Mouse (Mus musculus): ENCODE results near the gene Ptprt. TPM values are rescaled to one million over a fixed set of nuclear protein-coding genes. Genes with fewer than 3 reads are reported as not detected.

Gene Ptprt
- polyA plus RNA-seq, 1 experiment from 2014 or later, result 0.05 TPM

- H3K9ac ChIP-seq (ENCODE audit: low read depth, low read length), result no peak overlapping the region
- H3K4me2 ChIP-seq (ENCODE audit: low read depth, low read length), result no peak overlapping the region
- no peaks in the 10 kb centered on the region for H3K4me1 ChIP-seq (ENCODE audit: control insufficient read depth, low read depth, low read length)
- no peaks in the 10 kb centered on the region for H3K9me3 ChIP-seq (replicated peaks; ENCODE audit: control insufficient read depth, low read length)
- WGBS (ENCODE audit: insufficient replicate concordance), result 37% methylated on average over 4 of the region's 4 CpGs
- no peak for ATAC-seq (ENCODE audit: low read depth)
- H3K4me3 ChIP-seq (ENCODE audit: low read depth, low read length), result no peak overlapping the region
- no peak overlapping the region for H3K27ac ChIP-seq (ENCODE audit: low read length)
- H3K36me3 ChIP-seq (ENCODE audit: control insufficient read depth, insufficient read depth), result no peaks in the 10 kb centered on the region
- no peaks in the 10 kb centered on the region for H3K27me3 ChIP-seq (ENCODE audit: control insufficient read depth, insufficient read depth, low read depth, low read length)
Measured at GRCm38 (mm10) chr2:161865231-161865630, 795.7 kb downstream of the Ptprt start.

GRCm38 (mm10) chr2:161858813-161859212, 802.1 kb downstream of the Ptprt start:
- no peak for ATAC-seq (ENCODE audit: low read depth)
- no peaks in the 10 kb centered on the region for H3K4me1 ChIP-seq (ENCODE audit: control insufficient read depth, low read depth, low read length)
- H3K4me3 ChIP-seq (ENCODE audit: low read depth, low read length), result no peak overlapping the region
- H3K36me3 ChIP-seq (ENCODE audit: control insufficient read depth, insufficient read depth), result no peaks in the 10 kb centered on the region
- H3K4me2 ChIP-seq (ENCODE audit: low read depth, low read length), result no peak overlapping the region
- WGBS (ENCODE audit: insufficient replicate concordance), result 50% methylated on average over 1 of the region's 1 CpGs
- H3K27ac ChIP-seq (ENCODE audit: low read length), result no peak overlapping the region
- no peak overlapping the region for H3K9ac ChIP-seq (ENCODE audit: low read depth, low read length)
- no peaks in the 10 kb centered on the region for H3K9me3 ChIP-seq (replicated peaks; ENCODE audit: control insufficient read depth, low read length)
- H3K27me3 ChIP-seq (ENCODE audit: control insufficient read depth, insufficient read depth, low read depth, low read length), result no peaks in the 10 kb centered on the region

GRCm38 (mm10) chr2:161858361-161858760, 802.6 kb downstream of the Ptprt start:
- Histone ChIP-seq H3K36me3 (ENCODE audit: control insufficient read depth, insufficient read depth) (no peaks in the 10 kb centered on the region), H3K9me3 (replicated peaks; ENCODE audit: control insufficient read depth, low read length) (no peaks in the 10 kb centered on the region), H3K4me1 (ENCODE audit: control insufficient read depth, low read depth, low read length) (no peaks in the 10 kb centered on the region), H3K9ac (ENCODE audit: low read depth, low read length) (no peak overlapping the region), H3K4me3 (ENCODE audit: low read depth, low read length) (no peak overlapping the region), H3K27ac (ENCODE audit: low read length) (no peak overlapping the region), H3K27me3 (ENCODE audit: control insufficient read depth, insufficient read depth, low read depth, low read length) (no peaks in the 10 kb centered on the region), H3K4me2 (ENCODE audit: low read depth, low read length) (no peak overlapping the region)
- WGBS (ENCODE audit: insufficient replicate concordance), result 65% methylated on average over 1 of the region's 1 CpGs
- ATAC-seq (ENCODE audit: low read depth), result no peak

- H3K36me3 ChIP-seq (ENCODE audit: control insufficient read depth, insufficient read depth), result no peaks in the 10 kb centered on the region
- 73% methylated on average over 4 of the region's 4 CpGs for WGBS (ENCODE audit: insufficient replicate concordance)
- no peaks in the 10 kb centered on the region for H3K27me3 ChIP-seq (ENCODE audit: control insufficient read depth, insufficient read depth, low read depth, low read length)
- H3K4me3 ChIP-seq (ENCODE audit: low read depth, low read length), result no peak overlapping the region
- no peak overlapping the region for H3K27ac ChIP-seq (ENCODE audit: low read length)
- H3K9ac ChIP-seq (ENCODE audit: low read depth, low read length), result no peak overlapping the region
- H3K9me3 ChIP-seq (replicated peaks; ENCODE audit: control insufficient read depth, low read length), result no peaks in the 10 kb centered on the region
- no peak for ATAC-seq (ENCODE audit: low read depth)
- H3K4me2 ChIP-seq (ENCODE audit: low read depth, low read length), result no peak overlapping the region
- no peaks in the 10 kb centered on the region for H3K4me1 ChIP-seq (ENCODE audit: control insufficient read depth, low read depth, low read length)
Measured at GRCm38 (mm10) chr2:161835001-161835400, 825.9 kb downstream of the Ptprt start.

GRCm38 (mm10) chr2:161833846-161834245, 827.1 kb downstream of the Ptprt start:
- Histone ChIP-seq H3K9ac (ENCODE audit: low read depth, low read length) (no peak overlapping the region), H3K9me3 (replicated peaks; ENCODE audit: control insufficient read depth, low read length) (no peaks in the 10 kb centered on the region), H3K27ac (ENCODE audit: low read length) (no peak overlapping the region), H3K4me3 (ENCODE audit: low read depth, low read length) (no peak overlapping the region), H3K4me1 (ENCODE audit: control insufficient read depth, low read depth, low read length) (no peaks in the 10 kb centered on the region), H3K36me3 (ENCODE audit: control insufficient read depth, insufficient read depth) (no peaks in the 10 kb centered on the region), H3K4me2 (ENCODE audit: low read depth, low read length) (no peak overlapping the region), H3K27me3 (ENCODE audit: control insufficient read depth, insufficient read depth, low read depth, low read length) (no peaks in the 10 kb centered on the region)
- no peak for ATAC-seq (ENCODE audit: low read depth)
- 58% methylated on average over 2 of the region's 2 CpGs for WGBS (ENCODE audit: insufficient replicate concordance)

- H3K4me3 ChIP-seq (ENCODE audit: low read depth, low read length), result no peak overlapping the region
- WGBS (ENCODE audit: insufficient replicate concordance), result 50% methylated on average over 1 of the region's 1 CpGs
- H3K36me3 ChIP-seq (ENCODE audit: control insufficient read depth, insufficient read depth), result no peaks in the 10 kb centered on the region
- H3K9ac ChIP-seq (ENCODE audit: low read depth, low read length), result no peak overlapping the region
- H3K4me2 ChIP-seq (ENCODE audit: low read depth, low read length), result no peak overlapping the region
- no peak for ATAC-seq (ENCODE audit: low read depth)
- no peak overlapping the region for H3K27ac ChIP-seq (ENCODE audit: low read length)
- H3K9me3 ChIP-seq (replicated peaks; ENCODE audit: control insufficient read depth, low read length), result no peaks in the 10 kb centered on the region
- no peaks in the 10 kb centered on the region for H3K27me3 ChIP-seq (ENCODE audit: control insufficient read depth, insufficient read depth, low read depth, low read length)
- no peaks in the 10 kb centered on the region for H3K4me1 ChIP-seq (ENCODE audit: control insufficient read depth, low read depth, low read length)
Measured at GRCm38 (mm10) chr2:161813326-161813725, 847.6 kb downstream of the Ptprt start.

- Histone ChIP-seq H3K4me3 (ENCODE audit: low read depth, low read length) (no peak overlapping the region), H3K27me3 (ENCODE audit: control insufficient read depth, insufficient read depth, low read depth, low read length) (no peaks in the 10 kb centered on the region), H3K9ac (ENCODE audit: low read depth, low read length) (no peak overlapping the region), H3K27ac (ENCODE audit: low read length) (no peak overlapping the region), H3K4me1 (ENCODE audit: control insufficient read depth, low read depth, low read length) (no peaks in the 10 kb centered on the region), H3K36me3 (ENCODE audit: control insufficient read depth, insufficient read depth) (no peaks in the 10 kb centered on the region), H3K9me3 (replicated peaks; ENCODE audit: control insufficient read depth, low read length) (no peaks in the 10 kb centered on the region), H3K4me2 (ENCODE audit: low read depth, low read length) (no peak overlapping the region)
- ATAC-seq (ENCODE audit: low read depth), result no peak
- 56% methylated on average over 9 of the region's 9 CpGs for WGBS (ENCODE audit: insufficient replicate concordance)
Measured at GRCm38 (mm10) chr2:161808086-161808801, 852.7 kb downstream of the Ptprt start.

- no peaks in the 10 kb centered on the region for H3K36me3 ChIP-seq (ENCODE audit: control insufficient read depth, insufficient read depth)
- 42% methylated on average over 8 of the region's 8 CpGs for WGBS (ENCODE audit: insufficient replicate concordance)
- H3K4me1 ChIP-seq (ENCODE audit: control insufficient read depth, low read depth, low read length), result no peaks in the 10 kb centered on the region
- no peaks in the 10 kb centered on the region for H3K9me3 ChIP-seq (replicated peaks; ENCODE audit: control insufficient read depth, low read length)
- no peak overlapping the region for H3K9ac ChIP-seq (ENCODE audit: low read depth, low read length)
- no peaks in the 10 kb centered on the region for H3K27me3 ChIP-seq (ENCODE audit: control insufficient read depth, insufficient read depth, low read depth, low read length)
- no peak overlapping the region for H3K4me3 ChIP-seq (ENCODE audit: low read depth, low read length)
- no peak for ATAC-seq (ENCODE audit: low read depth)
- no peak overlapping the region for H3K27ac ChIP-seq (ENCODE audit: low read length)
- no peak overlapping the region for H3K4me2 ChIP-seq (ENCODE audit: low read depth, low read length)
Measured at GRCm38 (mm10) chr2:161806287-161807007, 854.5 kb downstream of the Ptprt start.

GRCm38 (mm10) chr2:161799946-161800345, 861.0 kb downstream of the Ptprt start:
- no peak overlapping the region for H3K27ac ChIP-seq (ENCODE audit: low read length)
- H3K4me1 ChIP-seq (ENCODE audit: control insufficient read depth, low read depth, low read length), result no peaks in the 10 kb centered on the region
- no peak overlapping the region for H3K9ac ChIP-seq (ENCODE audit: low read depth, low read length)
- H3K4me2 ChIP-seq (ENCODE audit: low read depth, low read length), result no peak overlapping the region
- WGBS (ENCODE audit: insufficient replicate concordance), result 72% methylated on average over 6 of the region's 6 CpGs
- H3K27me3 ChIP-seq (ENCODE audit: control insufficient read depth, insufficient read depth, low read depth, low read length), result no peaks in the 10 kb centered on the region
- no peak for ATAC-seq (ENCODE audit: low read depth)
- H3K4me3 ChIP-seq (ENCODE audit: low read depth, low read length), result no peak overlapping the region
- no peaks in the 10 kb centered on the region; the same call in 1 of the 2 replicates for H3K9me3 ChIP-seq (replicated peaks; ENCODE audit: control insufficient read depth, low read length)
- no peaks in the 10 kb centered on the region for H3K36me3 ChIP-seq (ENCODE audit: control insufficient read depth, insufficient read depth)

All from liver, embryonic 16.5 days (tissue).